Mouse (Mus musculus) WW6 (cell line): Measurements from ENCODE around the gene Cpa2.

Experiments
- DNase-seq: peaks from one replicate; pipeline ENCODE4 v3.0.0-alpha.2; 2013; ENCODE audit warnings: low read depth, low spot score

The Cpa2 gene

DNA sequence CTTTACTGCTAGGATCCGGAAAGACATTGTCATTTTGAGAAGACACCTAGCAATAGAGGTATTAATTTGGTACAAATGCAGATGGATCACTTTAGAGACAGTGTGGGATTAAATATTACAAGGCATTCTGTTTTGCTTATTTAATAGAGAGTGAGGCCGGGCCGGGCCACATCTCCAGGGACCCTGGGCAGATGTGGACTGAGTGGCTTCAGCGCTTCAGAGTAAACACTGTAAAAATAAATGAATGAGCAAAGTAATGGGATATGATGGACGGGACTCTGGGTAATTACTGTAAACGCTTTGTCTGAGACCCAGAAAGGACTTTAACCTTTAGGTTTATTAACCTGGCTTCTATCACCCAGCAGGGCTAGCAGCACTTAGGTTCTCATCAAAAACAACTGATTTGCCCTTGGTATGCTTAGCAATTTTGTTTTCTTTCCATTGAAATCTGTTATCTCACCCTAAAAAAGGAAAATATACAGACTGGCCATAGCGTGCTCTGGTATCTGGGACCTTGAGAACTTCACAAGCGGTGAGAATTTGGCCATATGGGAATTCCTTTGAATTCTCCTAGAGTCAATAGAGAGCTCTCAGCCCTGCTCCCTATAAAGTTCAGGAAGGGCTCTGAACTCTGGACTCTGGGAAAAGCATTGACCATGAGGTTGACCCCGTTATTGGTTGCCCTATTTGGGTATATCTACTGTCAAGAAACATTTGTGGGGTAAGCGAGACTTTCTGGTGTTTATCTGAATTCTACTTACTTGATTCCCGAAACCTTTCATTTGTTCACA, at the start of gene Cpa2:
TSS of gene Cpa2 (plus strand) at position 574 of the 791 bp plus-strand sequence.
- DNase-seq: no peak

DNA sequence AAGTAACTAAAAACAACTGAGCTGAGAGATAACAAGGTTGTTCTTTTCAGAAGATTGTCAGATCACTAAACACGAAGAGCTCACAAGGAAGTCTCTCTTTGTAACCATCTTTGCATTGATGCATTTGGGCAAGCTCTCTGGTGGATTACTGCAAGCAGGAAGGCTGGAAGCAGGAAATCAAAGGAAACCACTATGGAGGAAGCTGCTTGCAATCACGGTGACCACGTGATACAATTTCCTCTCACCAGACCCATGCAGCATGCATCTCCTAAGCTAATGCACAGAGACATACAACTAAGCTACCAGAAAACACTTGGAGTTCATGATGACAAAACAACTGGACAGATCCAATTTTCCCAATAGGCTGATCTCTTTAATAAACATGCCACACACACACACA, 42.3 kb upstream of the Cpa2 start:
- no peak for DNase-seq

DNA sequence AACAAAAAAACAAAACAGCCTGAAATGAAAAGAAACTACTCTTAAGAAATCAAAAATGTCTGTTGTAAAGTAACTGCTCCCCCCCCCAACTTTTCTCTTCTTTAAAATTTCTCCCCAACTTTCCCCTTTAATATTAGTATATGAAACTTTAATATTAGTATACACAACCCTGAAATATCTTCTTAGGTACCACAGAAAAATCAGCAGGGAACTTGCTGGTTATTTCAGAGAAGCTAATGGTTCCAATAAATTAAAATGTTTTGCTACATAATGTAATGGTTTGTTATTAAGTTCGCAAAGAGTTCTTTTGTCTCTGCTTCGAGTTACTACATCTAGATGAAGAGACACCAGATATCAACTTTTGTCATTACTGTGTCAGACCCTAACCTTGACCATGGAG, 32.6 kb upstream of the Cpa2 start:
- DNase-seq: no peak

GRCm38 (mm10) chr6:30509265-30510239, 31.8 kb upstream of the Cpa2 start, which contains the start of the genes Tmem209 and Ssmem1:
Tmem209 (minus strand) TSS chr6:30509783.
Ssmem1 (plus strand) TSS chr6:30509849.
- peak; percentile 96 for DNase-seq

DNA sequence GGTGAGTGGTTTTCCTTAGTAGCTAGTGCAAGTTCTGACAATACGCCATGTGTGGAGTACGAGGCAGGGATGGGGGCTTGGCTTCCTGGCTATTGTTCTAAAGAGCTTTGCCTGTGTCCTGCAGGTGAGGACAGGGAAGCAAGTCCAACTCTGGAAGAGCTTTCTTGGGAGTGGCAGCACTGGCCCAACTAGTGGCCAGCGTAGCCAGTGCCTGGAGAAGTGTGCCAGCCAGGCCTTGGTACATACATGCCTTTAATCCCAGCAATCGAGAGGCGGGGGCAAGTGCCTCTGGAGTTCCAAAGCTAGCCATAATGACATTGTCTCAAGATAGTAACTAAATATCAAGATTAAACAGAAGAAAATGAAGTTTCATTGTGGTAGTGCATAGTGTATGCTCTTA, 31.1 kb upstream of the Cpa2 start:
- DNase-seq: no peak

- no peak for DNase-seq
Measured at GRCm38 (mm10) chr6:30514242-30514641, 27.1 kb upstream of the Cpa2 start.

- DNase-seq: no peak
Measured at GRCm38 (mm10) chr6:30520400-30520799, 21.0 kb upstream of the Cpa2 start.

GRCm38 (mm10) chr6:30525456-30526332, 15.7 kb upstream of the Cpa2 start:
- DNase-seq: no peak

GRCm38 (mm10) chr6:30526586-30527515, 14.5 kb upstream of the Cpa2 start:
- no peak for DNase-seq

DNA sequence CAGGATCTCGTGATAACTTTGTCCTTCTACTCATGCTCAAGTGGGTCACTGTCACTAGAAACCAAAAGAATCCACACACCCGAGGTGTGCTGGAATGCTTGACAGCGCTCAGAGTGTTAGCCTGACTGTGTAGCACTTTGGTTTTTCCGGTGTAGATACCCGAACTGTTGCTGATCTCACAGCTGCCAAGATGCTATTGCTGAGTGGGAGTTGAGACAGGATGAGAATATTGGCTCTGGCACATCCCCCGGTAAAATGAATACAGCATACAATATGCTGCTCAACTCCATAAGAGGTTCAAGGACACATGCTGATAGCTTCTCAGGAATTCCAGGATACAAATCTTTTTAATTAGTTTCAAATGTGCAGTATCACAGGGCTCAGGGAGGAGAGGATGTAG, 12.6 kb upstream of the Cpa2 start:
- DNase-seq: no peak

DNA sequence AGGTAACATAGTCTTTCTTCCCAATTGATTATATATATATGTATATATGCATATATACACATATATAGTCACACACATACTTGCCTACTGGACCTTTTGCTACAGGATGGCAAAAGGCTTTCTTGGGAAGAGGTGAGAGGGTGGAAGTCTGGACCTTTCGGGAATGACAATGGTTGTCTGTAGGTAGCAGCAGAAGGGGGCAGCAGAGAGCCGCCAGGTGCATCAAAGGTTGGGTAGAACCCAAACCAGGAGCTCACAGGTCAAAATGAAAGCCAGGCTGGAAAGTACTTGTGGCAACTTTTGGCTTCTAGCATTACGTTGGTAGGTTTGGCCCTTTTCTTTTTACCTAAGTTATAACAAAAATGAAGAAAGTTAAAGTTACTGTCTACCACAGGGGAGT, 6.0 kb upstream of the Cpa2 start:
- no peak for DNase-seq

DNA sequence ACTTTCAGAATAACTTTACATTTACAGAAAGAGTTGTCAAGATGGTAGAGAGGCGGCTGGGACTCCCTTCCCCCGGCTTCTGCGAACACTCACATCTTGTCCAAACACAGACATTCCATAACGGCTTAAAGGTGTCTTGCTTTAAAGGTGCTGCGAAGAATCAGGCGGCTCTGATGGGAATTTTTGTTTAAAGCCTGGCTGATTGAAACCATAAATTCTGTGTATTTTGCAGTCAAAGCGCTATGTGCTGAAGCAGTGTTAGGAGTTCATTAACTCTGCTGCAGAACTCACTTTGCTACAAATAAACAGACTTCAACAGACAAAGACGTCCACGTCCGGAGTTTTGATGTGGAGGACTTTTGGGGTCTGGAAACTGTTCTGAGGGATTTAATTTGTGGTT, 3.1 kb upstream of the Cpa2 start:
- DNase-seq: no peak

- no peak for DNase-seq
Measured at GRCm38 (mm10) chr6:30538800-30539199, 2.6 kb upstream of the Cpa2 start.

- DNase-seq: no peak
Measured at GRCm38 (mm10) chr6:30542277-30542676, 895 bp downstream of the Cpa2 start.

GRCm38 (mm10) chr6:30543077-30543476, 1.7 kb downstream of the Cpa2 start:
- DNase-seq: no peak

GRCm38 (mm10) chr6:30543851-30544250, 2.5 kb downstream of the Cpa2 start:
- DNase-seq: no peak

- no peak for DNase-seq
Measured at GRCm38 (mm10) chr6:30545689-30546088, 4.3 kb downstream of the Cpa2 start.

GRCm38 (mm10) chr6:30546571-30547273, 5.3 kb downstream of the Cpa2 start:
- no peak for DNase-seq

- no peak for DNase-seq
Measured at GRCm38 (mm10) chr6:30547274-30547645, 5.9 kb downstream of the Cpa2 start.
